Mouse (Mus musculus) cerebellum, adult 2 months (tissue): Measurements from ENCODE around the gene Tmprss7. TPM values are rescaled to one million over a fixed set of nuclear protein-coding genes. Genes with fewer than 3 reads are reported as not detected.

Experiments
- DNase-seq, 2 experiments: peaks; one replicate each; pipeline ENCODE4 v3.0.0; 2021
- H3K27ac ChIP-seq: fragments of 200-500 bp; 2 replicates; pipeline ENCODE4 v1.5.1; 2012; ENCODE audit warnings: low read length, control low read depth, inconsistent platforms; ENCODE audit not compliant: insufficient read depth
- H3K27me3 ChIP-seq: fragments of 200-500 bp; 2 replicates; pipeline ENCODE4 v1.6.1; 2012; ENCODE audit warnings: inconsistent platforms, mild to moderate bottlenecking, low read length, moderate library complexity; ENCODE audit not compliant: control insufficient read depth, insufficient read depth
- H3K4me1 ChIP-seq: fragments of 200-500 bp; 2 replicates; pipeline ENCODE4 v1.6.1; 2011; ENCODE audit warnings: low read length; ENCODE audit not compliant: control insufficient read depth, insufficient read depth
- H3K4me3 ChIP-seq: fragments of 200-500 bp; replicated peaks from 2 replicates; pipeline ENCODE3; 2011; ENCODE audit warnings: mild to moderate bottlenecking, low read depth, low read length, control low read depth; ENCODE audit not compliant: insufficient read depth
- CTCF ChIP-seq: fragments of 200-500 bp; IDR thresholded peaks from 2 replicates; pipeline ENCODE4 v1.5.1; 2011; ENCODE audit warnings: low read depth, mild to moderate bottlenecking, control low read depth, low read length, moderate library complexity, borderline replicate concordance; ENCODE audit not compliant: insufficient read depth
- POLR2A ChIP-seq: fragments of 200-500 bp; IDR thresholded peaks from 2 replicates; pipeline ENCODE4 v1.6.1; 2011; ENCODE audit warnings: low read length, control low read depth, borderline replicate concordance; ENCODE audit not compliant: insufficient read depth
- WGBS: fragments of 180-500 bp; shearing (Covaris S2); methylation state at CpG from one replicate; pipeline ENCODE4 v1.1.7; 2018; 5-methylcytosine and 5-hydroxymethylcytosine counted together
- polyA plus RNA-seq: library from polyadenylated mRNA; depleted of rRNA; stranded (reverse); fragments of >200 nt; gene quantifications from 2 replicates; pipeline ENCODE4 v1.2.3, GENCODE M21; 2012; rRNA removed

The Tmprss7 gene
- polyA plus RNA-seq, 1 experiment = 2.5 TPM

DNA sequence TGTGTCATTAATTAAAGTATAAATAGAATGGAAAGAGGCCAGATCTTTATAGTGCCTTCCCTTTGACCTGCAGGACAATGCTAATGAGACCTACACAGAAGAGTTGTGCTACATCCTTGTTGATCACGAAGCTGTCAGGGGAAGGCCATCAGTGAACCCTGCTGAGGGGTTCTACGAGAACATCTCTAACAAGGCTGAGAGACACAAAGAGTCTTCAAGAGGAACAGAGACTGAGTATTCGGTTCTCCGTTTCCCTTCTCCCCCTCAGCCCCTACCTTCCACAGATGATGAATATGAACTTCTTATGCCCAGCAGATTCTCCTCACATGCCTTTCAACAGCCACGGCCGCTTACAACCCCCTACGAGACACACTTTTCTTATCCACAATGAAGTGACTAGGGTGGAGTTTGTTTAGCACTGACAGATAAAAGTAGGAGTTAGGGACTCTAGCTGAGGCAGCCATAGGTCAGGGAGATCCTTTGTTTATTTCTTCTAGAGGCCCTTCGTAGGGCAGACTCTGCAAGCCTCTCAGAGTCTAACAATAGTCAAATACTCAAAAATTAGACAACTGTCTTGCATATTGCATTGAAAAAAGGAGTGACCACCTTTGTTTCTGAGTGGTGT is 73.6 kb downstream of the Tmprss7 start:
- Histone ChIP-seq H3K4me1 (no peaks in the 10 kb centered on the region), H3K4me3 (no peak overlapping the region), H3K27ac (no peak overlapping the region), H3K27me3 (no peaks in the 10 kb centered on the region)
- DNase-seq = no peak
- WGBS = 73% methylated on average over 8 of the region's 8 CpGs
- TF ChIP-seq POLR2A (no peak), CTCF (no peak)

DNA sequence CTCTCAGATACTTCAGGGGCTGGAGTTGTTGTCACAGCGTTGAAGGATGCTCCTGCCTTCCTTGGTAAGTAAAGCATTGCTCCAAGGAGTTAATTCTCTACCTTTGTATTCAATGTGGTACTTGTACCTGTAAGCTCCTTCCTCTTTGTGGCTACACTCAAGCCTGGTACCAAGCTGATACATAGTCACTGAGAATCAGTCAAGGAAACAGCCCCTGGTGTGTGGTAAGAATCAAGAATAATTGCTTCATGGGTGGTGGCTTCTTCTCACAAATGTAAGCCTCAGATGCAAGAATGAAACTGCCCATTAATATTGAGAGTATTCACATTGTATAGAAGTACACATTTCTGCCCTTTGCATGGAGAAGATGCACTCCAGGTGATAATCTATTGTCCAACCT is 77.5 kb downstream of the Tmprss7 start:
- H3K4me1 ChIP-seq = no peaks in the 10 kb centered on the region
- H3K4me3 ChIP-seq = no peak overlapping the region
- no peaks in the 10 kb centered on the region for H3K27me3 ChIP-seq
- TF ChIP-seq POLR2A (no peak), CTCF (no peak)
- DNase-seq = no peak
- H3K27ac ChIP-seq = no peak overlapping the region
- WGBS = 81% methylated on average over 1 of the region's 1 CpGs

DNA sequence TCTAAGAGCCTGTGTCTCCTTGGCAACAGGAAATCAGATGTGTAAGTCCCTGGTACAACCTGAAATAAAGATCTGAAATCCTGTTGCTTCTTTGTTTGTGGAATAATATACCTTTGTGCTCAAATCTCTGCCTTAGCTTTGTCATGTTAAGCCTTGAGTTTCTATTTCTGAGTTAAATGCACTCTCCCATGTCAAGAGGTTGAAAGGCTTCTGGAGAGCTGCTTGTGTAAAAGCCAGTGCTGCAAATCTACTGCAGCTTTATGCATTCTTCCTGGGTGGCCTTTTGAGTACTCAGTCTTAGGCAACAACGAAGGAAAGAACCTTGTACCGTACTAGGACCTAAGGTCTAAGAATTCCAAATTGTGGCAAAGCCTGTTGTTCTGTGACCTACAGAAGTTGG is 80.2 kb downstream of the Tmprss7 start:
- no peak for TF ChIP-seq POLR2A
- no peak for TF ChIP-seq CTCF
- WGBS = 59% methylated on average over 2 of the region's 2 CpGs

DNA sequence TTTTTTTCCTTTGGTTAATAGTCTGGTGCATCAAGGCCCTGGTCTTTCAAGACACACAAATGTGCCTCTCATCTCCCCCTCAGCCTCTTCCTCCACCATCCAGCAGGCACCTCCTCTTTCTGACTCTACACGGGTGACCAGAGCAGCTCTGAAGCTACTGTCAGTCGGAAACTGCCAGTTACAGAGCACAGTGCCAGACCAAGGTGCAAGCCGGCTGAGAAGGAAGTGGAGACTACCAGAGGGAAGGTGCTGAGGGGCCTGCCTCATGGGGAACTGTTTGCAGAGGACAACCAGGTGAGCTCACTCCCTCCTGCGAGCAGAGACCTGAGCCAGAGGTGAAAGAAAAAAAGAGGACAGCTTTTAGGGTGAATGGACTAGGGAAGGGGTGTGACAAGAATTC is 83.2 kb downstream of the Tmprss7 start, which contains the start of gene Gcsam:
Gcsam (plus strand) TSS at position 114 of the 400 bp plus-strand sequence.
- Histone ChIP-seq H3K4me1 (no peaks in the 10 kb centered on the region), H3K4me3 (no peak within 1 kb of the TSS), H3K27me3 (no peaks in the 10 kb centered on the region), H3K27ac (no peak within 1 kb of the TSS)
- DNase-seq = no peak
- WGBS = 77% methylated on average over 4 of the region's 4 CpGs
- TF ChIP-seq CTCF = no peak
- TF ChIP-seq POLR2A = no peak

More for the DNA sequence above, 80.2 kb downstream of the Tmprss7 start:
- no peaks in the 10 kb centered on the region for H3K4me1 ChIP-seq
- H3K4me3 ChIP-seq = no peak overlapping the region
- DNase-seq = no peak
- no peaks in the 10 kb centered on the region for H3K27me3 ChIP-seq
- no peak overlapping the region for H3K27ac ChIP-seq

DNA sequence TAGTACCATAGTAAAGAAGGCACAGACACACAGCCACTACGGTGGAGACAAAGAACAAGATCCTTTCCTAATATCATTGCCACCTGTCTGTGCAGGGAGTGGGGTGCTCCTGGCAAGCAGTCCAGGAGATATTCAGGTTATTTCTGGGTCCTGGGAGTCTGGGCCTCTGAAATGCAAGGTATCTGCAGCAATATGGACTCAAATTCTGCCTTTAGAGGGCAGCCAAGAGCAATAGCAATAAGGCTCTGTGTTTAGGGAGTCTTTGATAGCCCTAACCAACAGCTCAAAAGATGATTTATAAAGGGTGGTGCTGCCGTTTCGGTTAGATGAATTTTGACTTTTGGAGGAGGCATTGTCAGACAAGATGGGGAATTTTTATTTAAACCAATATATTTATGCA is 84.2 kb downstream of the Tmprss7 start:
- no peak overlapping the region for H3K4me3 ChIP-seq
- no peaks in the 10 kb centered on the region for H3K4me1 ChIP-seq
- DNase-seq = no peak
- no peaks in the 10 kb centered on the region for H3K27me3 ChIP-seq
- WGBS = 79% methylated on average over 3 of the region's 3 CpGs
- H3K27ac ChIP-seq = no peak overlapping the region
- peak; percentile 13; the same call in 1 of the 2 replicates for TF ChIP-seq CTCF
- TF ChIP-seq POLR2A = no peak

DNA sequence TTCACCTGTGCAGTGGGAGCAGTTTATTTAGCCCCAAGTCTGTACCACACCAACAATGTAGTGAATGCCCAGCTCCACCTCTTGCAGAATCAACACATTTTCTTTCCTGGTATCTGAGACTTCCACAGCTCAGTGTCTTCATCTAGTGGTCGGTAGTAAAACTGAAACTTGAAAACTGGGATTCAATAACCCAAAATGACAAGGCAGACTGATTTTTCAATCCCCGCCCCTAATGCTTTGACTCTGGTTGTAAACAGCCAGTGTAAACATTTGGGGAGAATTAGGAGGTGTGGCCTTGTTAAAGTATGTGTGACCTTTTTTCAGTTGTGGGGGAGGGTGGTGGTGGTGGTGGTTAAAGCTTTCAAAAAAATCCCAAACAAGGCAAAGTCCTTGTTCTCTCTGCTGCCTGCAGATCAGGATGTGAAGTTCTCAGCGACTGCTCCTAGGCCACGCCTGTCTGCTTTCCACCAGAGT is 84.9 kb downstream of the Tmprss7 start:
- TF ChIP-seq CTCF = peak; percentile 6; the same call in 1 of the 2 replicates
- no peak for TF ChIP-seq POLR2A
- H3K4me1 ChIP-seq = no peaks in the 10 kb centered on the region
- no peak overlapping the region for H3K4me3 ChIP-seq
- 52% methylated on average over 4 of the region's 4 CpGs for WGBS
- H3K27me3 ChIP-seq = no peaks in the 10 kb centered on the region
- no peak overlapping the region for H3K27ac ChIP-seq
- DNase-seq = no peak

Other genes with a start within 250 kb of the Tmprss7 start
- gene Gm609, start 200.7 kb downstream of the Tmprss7 start, polyA plus RNA-seq = 0.33 and 0.43 TPM in 2 replicates
- gene Gm17783, start 161.6 kb downstream of the Tmprss7 start, polyA plus RNA-seq = not detected in 2 replicates
- gene Slc9c1, start 158.3 kb downstream of the Tmprss7 start, polyA plus RNA-seq = not detected in 2 replicates
- gene Gcsam, start 83.3 kb downstream of the Tmprss7 start, polyA plus RNA-seq = not detected in 2 replicates
- gene BC016579, start 39.6 kb downstream of the Tmprss7 start, polyA plus RNA-seq = 0.36 and 0.47 TPM in 2 replicates
- gene Tagln3, start 30.9 kb upstream of the Tmprss7 start, polyA plus RNA-seq = 808 and 848 TPM in 2 replicates
- gene Abhd10, start 49.3 kb upstream of the Tmprss7 start, polyA plus RNA-seq = 37.3 and 41.0 TPM in 2 replicates